23 mouse cellular contexts compared by ENCODE assay signal in the genomic region with DNA sequence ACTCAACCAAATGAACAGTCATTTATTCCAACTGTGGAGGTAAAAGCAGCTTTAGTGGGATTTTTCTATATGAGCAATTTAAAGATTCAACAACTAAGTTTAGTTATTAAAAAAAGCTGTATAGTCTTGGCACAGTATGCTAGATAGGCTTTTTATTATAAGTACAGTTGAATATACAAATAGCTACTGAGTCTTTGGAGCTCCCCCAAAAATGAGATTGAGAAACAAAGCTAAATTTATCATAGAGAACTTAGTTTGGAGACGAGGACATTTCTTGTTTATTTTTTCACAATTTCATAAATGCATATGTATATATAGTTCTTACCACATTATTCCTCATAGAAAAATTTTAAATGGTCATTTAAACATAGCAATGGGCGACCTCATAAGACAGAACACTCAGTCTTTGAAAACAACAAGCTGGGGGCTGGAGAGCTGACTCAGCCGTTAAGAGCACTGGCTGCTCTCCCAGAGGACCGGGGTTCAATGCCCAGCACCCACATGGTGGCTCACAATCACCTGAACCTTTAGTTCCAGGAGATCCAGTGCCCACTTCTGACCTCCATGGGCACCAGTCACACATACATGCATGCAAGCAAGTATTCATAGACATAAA.
"Had no signal": no experiment of that assay in that cellular context is flagged by ENCODE, and none has a peak within 500 bp of the region (broad histone marks: within the 10 kb centered on the region; RNA-seq: fewer than 3 reads in every experiment).

No protein-coding gene starts in this region.

- H3K27ac ChIP-seq: intestine, embryonic 15.5 days; kidney, embryonic 15.5 days; limb, embryonic 12.5 days; limb, embryonic 15.5 days; liver, embryonic 14.5 days; midbrain, embryonic 12.5 days; neural tube, embryonic 13.5 days; stomach, embryonic 15.5 days had no signal

- H3K4me2 ChIP-seq: intestine, embryonic 15.5 days; kidney, embryonic 15.5 days; limb, embryonic 12.5 days; limb, embryonic 15.5 days; liver, embryonic 11.5 days; midbrain, embryonic 12.5 days; neural tube, embryonic 13.5 days; stomach, embryonic 15.5 days had no signal

- H3K9ac ChIP-seq: intestine, embryonic 15.5 days; kidney, embryonic 15.5 days; limb, embryonic 12.5 days; limb, embryonic 15.5 days; liver, embryonic 14.5 days; liver, postnatal 0 days; midbrain, embryonic 12.5 days; neural tube, embryonic 13.5 days; stomach, embryonic 15.5 days had no signal

- H3K4me3 ChIP-seq: intestine, embryonic 15.5 days; kidney, embryonic 15.5 days; limb, embryonic 12.5 days; limb, embryonic 15.5 days; midbrain, embryonic 12.5 days; myocyte; neural tube, embryonic 13.5 days; stomach, embryonic 15.5 days had no signal

- DNase-seq: kidney, adult 11 months; kidney, adult 8-10 months; kidney, postnatal 10 days; kidney, postnatal 36 days; left cerebral cortex, postnatal 4 days; liver, postnatal 0 days; retina, postnatal 1 day; right cerebral cortex, postnatal 25 days; spleen, adult 18-20 months; thymus, adult 2 months; thymus, postnatal 14 days; thymus, postnatal 4 days had no signal

- ATAC-seq: intestine, embryonic 15.5 days; liver, postnatal 0 days; midbrain, embryonic 16.5 days had no signal

- H3K27me3 ChIP-seq: intestine, embryonic 15.5 days; kidney, embryonic 15.5 days; limb, embryonic 12.5 days; limb, embryonic 15.5 days; midbrain, embryonic 12.5 days; neural tube, embryonic 13.5 days; stomach, embryonic 15.5 days had no signal

- H3K36me3 ChIP-seq: intestine, embryonic 15.5 days; kidney, embryonic 15.5 days; limb, embryonic 12.5 days; limb, embryonic 15.5 days; midbrain, embryonic 12.5 days; neural tube, embryonic 13.5 days; stomach, embryonic 15.5 days had no signal

- H3K9me3 ChIP-seq: intestine, embryonic 15.5 days; kidney, embryonic 15.5 days; limb, embryonic 12.5 days; limb, embryonic 15.5 days; midbrain, embryonic 12.5 days; neural tube, embryonic 13.5 days; stomach, embryonic 15.5 days had no signal
